8 mouse cellular contexts compared by ENCODE assay signal in the genomic region with DNA sequence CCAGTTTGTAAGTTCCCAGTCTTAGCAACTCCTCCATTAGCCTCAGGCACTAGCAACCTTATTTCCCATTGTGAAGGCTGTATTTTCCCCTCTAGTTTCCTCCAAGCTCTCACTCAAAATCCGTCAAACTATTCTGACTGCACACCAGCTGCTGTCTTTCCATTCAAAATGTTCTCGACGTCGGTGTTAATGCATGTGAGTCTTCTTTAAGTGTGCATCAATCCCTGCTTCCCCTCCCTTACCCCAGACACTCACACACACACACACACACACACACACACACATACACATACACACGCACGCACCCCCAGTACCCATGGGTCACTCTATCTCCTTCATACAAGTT. TPM values are rescaled to one million over a fixed set of nuclear protein-coding genes. Genes with fewer than 3 reads are reported as not detected.
A peak's percentile ranks its signal among the peaks of the same experiment; 100 is the strongest.
DNase-seq lines count a peak whose midpoint lies in the region; ATAC-seq and TF ChIP-seq lines count a peak whose summit lies in the region.

No protein-coding gene starts in this region.

- H3K4me3 ChIP-seq in lung, embryonic 14.5 days (ENCODE audit: low read depth, low read length) = peak overlapping the region; percentile 85
- H3K4me3 ChIP-seq in embryonic facial prominence, embryonic 11.5 days (ENCODE audit: low read depth, low read length) = peak overlapping the region; percentile 92
- peak overlapping the region; percentile 91 for H3K4me3 ChIP-seq in intestine, embryonic 16.5 days (ENCODE audit: low read length)
- H3K4me3 ChIP-seq in neural tube, embryonic 14.5 days (ENCODE audit: low read depth, low read length) = peak overlapping the region; percentile 88

- no peak for DNase-seq in lung, embryonic 14.5 days
- no peak for DNase-seq in lung, postnatal 36 days
- DNase-seq in embryonic facial prominence, embryonic 11.5 days (ENCODE audit: low spot score) = no peak
- DNase-seq in kidney, adult 8-10 months = no peak
- no peak for DNase-seq in embryo, embryonic 11 days
- DNase-seq in right cerebral cortex, postnatal 36 days (ENCODE audit: low spot score in 2 of 2) = no peak

- peak overlapping the region; percentile 95 for H3K9ac ChIP-seq in lung, embryonic 14.5 days
- H3K9ac ChIP-seq in embryonic facial prominence, embryonic 11.5 days (replicated peaks; ENCODE audit: low read length) = peak overlapping the region; percentile 98
- peak overlapping the region; percentile 96 for H3K9ac ChIP-seq in intestine, embryonic 16.5 days (ENCODE audit: low read depth, low read length)
- peak overlapping the region; percentile 94 for H3K9ac ChIP-seq in neural tube, embryonic 14.5 days (replicated peaks; ENCODE audit: low read depth, low read length)

- TF ChIP-seq CTCF in lung, embryonic 14.5 days (IDR thresholded peaks at IDR 0.05; ENCODE audit: low read depth) = no peak

- H3K27ac ChIP-seq in lung, embryonic 14.5 days (ENCODE audit: low read depth) = peak overlapping the region; percentile 98
- H3K27ac ChIP-seq in embryonic facial prominence, embryonic 11.5 days (replicated peaks; ENCODE audit: low read depth, low read length) = no peak overlapping the region
- peak overlapping the region; percentile 91 for H3K27ac ChIP-seq in intestine, embryonic 16.5 days (ENCODE audit: low read length)
- peak overlapping the region; percentile 99; the same call in 1 of the 2 replicates for H3K27ac ChIP-seq in neural tube, embryonic 14.5 days (ENCODE audit: low read depth, low read length)

- peaks cover 11% of the 10 kb centered on the region for H3K4me1 ChIP-seq in lung, embryonic 14.5 days (ENCODE audit: insufficient read depth)
- H3K4me1 ChIP-seq in embryonic facial prominence, embryonic 11.5 days (ENCODE audit: control insufficient read depth, insufficient read depth, low read length) = no peaks in the 10 kb centered on the region
- peaks cover 9% of the 10 kb centered on the region for H3K4me1 ChIP-seq in intestine, embryonic 16.5 days (ENCODE audit: control insufficient read depth, insufficient read depth, low read length)
- peaks cover 5% of the 10 kb centered on the region for H3K4me1 ChIP-seq in neural tube, embryonic 14.5 days (ENCODE audit: control insufficient read depth, insufficient read depth, low read length)

- H3K9me3 ChIP-seq in lung, embryonic 14.5 days (ENCODE audit: low read depth, low read length) = no peaks in the 10 kb centered on the region
- H3K9me3 ChIP-seq in embryonic facial prominence, embryonic 11.5 days (replicated peaks; ENCODE audit: control insufficient read depth, low read length) = no peaks in the 10 kb centered on the region
- no peaks in the 10 kb centered on the region for H3K9me3 ChIP-seq in intestine, embryonic 16.5 days (ENCODE audit: control insufficient read depth, low read length)
- H3K9me3 ChIP-seq in neural tube, embryonic 14.5 days (ENCODE audit: control insufficient read depth, low read length) = no peaks in the 10 kb centered on the region

- H3K36me3 ChIP-seq in lung, embryonic 14.5 days (ENCODE audit: insufficient read depth) = peaks cover 7% of the 10 kb centered on the region
- H3K36me3 ChIP-seq in embryonic facial prominence, embryonic 11.5 days (replicated peaks; ENCODE audit: control insufficient read depth, insufficient read depth, low read depth, low read length) = no peaks in the 10 kb centered on the region
- no peaks in the 10 kb centered on the region for H3K36me3 ChIP-seq in intestine, embryonic 16.5 days (ENCODE audit: control insufficient read depth, insufficient read depth, low read length)
- H3K36me3 ChIP-seq in neural tube, embryonic 14.5 days (ENCODE audit: control insufficient read depth, insufficient read depth, low read length) = no peaks in the 10 kb centered on the region

- no peak for ATAC-seq in lung, embryonic 14.5 days (ENCODE audit: insufficient read depth)
- ATAC-seq in embryonic facial prominence, embryonic 11.5 days (replicated peaks; ENCODE audit: insufficient number of reproducible peaks, low FRiP score, low TSS enrichment, low read depth) = no peak
- ATAC-seq in intestine, embryonic 16.5 days = no peak
- no peak for ATAC-seq in neural tube, embryonic 14.5 days (ENCODE audit: low read depth)

- H3K27me3 ChIP-seq in lung, embryonic 14.5 days (ENCODE audit: insufficient read depth, low read length) = no peaks in the 10 kb centered on the region
- no peaks in the 10 kb centered on the region for H3K27me3 ChIP-seq in embryonic facial prominence, embryonic 11.5 days (ENCODE audit: control insufficient read depth, insufficient read depth, low read length)
- no peaks in the 10 kb centered on the region for H3K27me3 ChIP-seq in intestine, embryonic 16.5 days (replicated peaks; ENCODE audit: control insufficient read depth, insufficient read depth, low read length)
- no peaks in the 10 kb centered on the region; the same call in 1 of the 2 replicates for H3K27me3 ChIP-seq in neural tube, embryonic 14.5 days (ENCODE audit: control insufficient read depth, insufficient read depth, low read length)

- 1% methylated on average over 6 of the region's 6 CpGs for WGBS in lung, embryonic 14.5 days
- WGBS in embryonic facial prominence, embryonic 11.5 days = 1% methylated on average over 6 of the region's 6 CpGs
- WGBS in intestine, embryonic 16.5 days = under 1% methylated on average over 6 of the region's 6 CpGs
- 2% methylated on average over 6 of the region's 6 CpGs for WGBS in neural tube, embryonic 14.5 days

- peak overlapping the region; percentile 82 for H3K4me2 ChIP-seq in lung, embryonic 14.5 days
- peak overlapping the region; percentile 49 for H3K4me2 ChIP-seq in embryonic facial prominence, embryonic 11.5 days (ENCODE audit: low read depth, low read length)
- H3K4me2 ChIP-seq in intestine, embryonic 16.5 days (ENCODE audit: low read depth, low read length) = peak overlapping the region; percentile 75
- H3K4me2 ChIP-seq in neural tube, embryonic 14.5 days (ENCODE audit: low read depth, low read length) = peak overlapping the region; percentile 86

RNA-seq across cellular contexts. Expression of a gene that starts 1.1 kb away (rescaled TPM):
- polyA plus RNA-seq in lung, embryonic 14.5 days (2014; fragmentation: Nextera tagmentation; extraction: Ambion mirVana) = 40.9 and 44.1 TPM in 2 replicates
- 42.8 and 44.6 TPM in 2 replicates for polyA plus RNA-seq in embryonic facial prominence, embryonic 11.5 days (2014; fragmentation: Nextera tagmentation; extraction: Ambion mirVana)
- polyA plus RNA-seq in intestine, embryonic 16.5 days (2015; fragmentation: Nextera tagmentation; extraction: Ambion mirVana) = 17.1 and 17.8 TPM in 2 replicates
- 43.7 and 45.0 TPM in 2 replicates for polyA plus RNA-seq in neural tube, embryonic 14.5 days (2014; fragmentation: Nextera tagmentation; extraction: Ambion mirVana)

RNA-seq across cellular contexts. Expression of a gene that starts 53.4 kb away (rescaled TPM):
- polyA plus RNA-seq in lung, embryonic 14.5 days (2014; fragmentation: Nextera tagmentation; extraction: Ambion mirVana) = 3.6 and 4.1 TPM in 2 replicates
- polyA plus RNA-seq in embryonic facial prominence, embryonic 11.5 days (2014; fragmentation: Nextera tagmentation; extraction: Ambion mirVana) = 4.3 and 6.8 TPM in 2 replicates
- polyA plus RNA-seq in intestine, embryonic 16.5 days (2015; fragmentation: Nextera tagmentation; extraction: Ambion mirVana) = 1.3 and 1.9 TPM in 2 replicates
- 78.2 and 99.6 TPM in 2 replicates for polyA plus RNA-seq in neural tube, embryonic 14.5 days (2014; fragmentation: Nextera tagmentation; extraction: Ambion mirVana)

Comparison
In these comparisons a context has a peak if more than half of its experiments do, and no peak if none do; other contexts are left out.
1. RNA of a gene that starts 53.4 kb away (polyA plus RNA-seq): 78.2 to 99.6 TPM in neural tube, embryonic 14.5 days; 4.3 to 6.8 TPM in embryonic facial prominence, embryonic 11.5 days, 3.6 to 4.1 TPM in lung, embryonic 14.5 days and 1.3 to 1.9 TPM in intestine, embryonic 16.5 days; every median in the first group is over 10 times any median in the second.
2. Peak in every context shown above with its lines, with median percentiles within 50 percentile points of each other: H3K4me2 ChIP-seq, H3K4me3 ChIP-seq and H3K9ac ChIP-seq.